Mouse (Mus musculus) small intestine, adult 10 weeks (tissue): Measurements from ENCODE around the gene Sh3d21. TPM values are rescaled to one million over a fixed set of nuclear protein-coding genes. Genes with fewer than 3 reads are reported as not detected.

Experiments used
- polyA plus RNA-seq: library from polyadenylated mRNA; stranded (reverse); fragments of 350-450 nt; fragmentation: Illumina TruSeq; extraction: RNeasy Lipid Tissue Mini Kit (QIAGEN cat#74804); gene quantifications from one replicate; pipeline ENCODE4 v1.2.3, GENCODE M21; 2014; ENCODE audit warnings: low replicate concordance

Gene Sh3d21
- 2.3 TPM for polyA plus RNA-seq

DNA sequence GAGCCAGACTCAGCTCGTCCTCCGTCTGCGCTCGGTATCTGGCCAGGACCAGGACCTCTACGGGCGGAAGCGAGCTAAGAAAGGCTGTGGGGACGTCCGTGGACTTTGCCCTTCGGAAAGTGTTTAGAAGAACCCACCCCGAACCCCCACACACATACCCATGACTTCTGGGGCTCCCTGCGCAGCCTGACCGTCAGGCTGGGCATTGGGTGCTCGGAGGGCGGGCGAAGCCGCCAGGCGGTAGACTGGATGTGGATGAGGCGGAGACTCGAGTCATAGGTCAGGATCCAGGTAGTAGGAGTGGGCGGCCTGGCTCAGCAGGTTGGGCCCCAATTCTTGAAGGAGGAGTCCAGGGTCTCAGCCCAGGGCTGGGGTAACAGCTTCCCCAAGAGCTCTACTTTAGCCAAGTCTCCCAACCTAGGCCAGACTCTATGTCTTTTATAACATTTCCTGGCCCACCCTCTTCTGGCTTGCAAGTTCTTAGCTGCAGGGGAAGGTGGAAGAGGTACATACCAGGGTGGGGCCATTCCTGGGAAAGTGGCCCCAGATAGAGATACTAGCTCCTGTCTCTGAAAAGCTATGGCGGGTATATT lies at the start of gene Sh3d21:
TSS of gene Sh3d21 (minus strand) at position 425 of the 593 bp plus-strand sequence.

DNA sequence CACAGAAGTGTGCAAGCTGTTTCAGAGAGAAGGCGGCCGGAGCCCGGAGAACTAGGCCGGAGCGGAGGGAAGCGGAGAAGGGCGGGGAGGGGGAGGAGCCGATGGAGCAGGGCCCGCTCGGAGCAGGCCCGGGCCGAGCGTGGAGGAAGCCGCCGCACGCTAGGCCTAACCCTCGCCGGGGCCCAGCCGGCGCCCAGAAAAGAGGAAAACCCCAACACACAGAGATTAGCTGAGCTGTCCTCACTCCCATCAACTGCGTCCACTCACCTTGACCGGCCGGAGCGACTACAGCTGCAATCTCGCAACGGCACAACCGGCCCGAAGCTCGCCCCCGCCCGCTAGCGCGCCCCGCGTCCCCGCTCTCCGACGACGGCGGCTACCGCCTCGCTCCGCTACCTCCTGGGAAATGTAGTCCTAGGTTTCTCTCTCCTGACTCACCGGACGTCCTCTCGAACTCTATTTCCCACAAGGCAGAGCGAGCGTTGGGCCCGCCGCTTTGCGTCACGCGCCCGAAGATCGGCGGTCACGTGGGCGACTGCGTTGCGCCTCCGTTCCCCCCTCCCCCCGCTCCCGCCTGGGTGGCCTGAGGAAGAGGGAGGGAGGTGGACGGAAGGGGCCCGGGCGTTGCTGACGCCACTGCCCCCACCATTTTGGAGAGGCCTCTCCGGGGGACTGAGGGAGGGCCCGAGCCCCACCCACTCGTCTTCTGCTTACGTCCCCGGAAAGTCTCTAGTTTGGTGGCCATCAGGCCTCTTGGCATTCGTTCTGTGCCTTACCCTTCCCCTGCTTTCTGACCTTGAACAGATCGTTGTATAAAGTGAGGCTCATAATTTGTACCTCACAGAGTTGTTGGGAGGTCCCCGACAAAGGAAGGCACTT lies 39.3 kb upstream of the Sh3d21 start, which contains the start of gene Thrap3:
TSS of gene Thrap3 (minus strand) at position 458 of the 879 bp plus-strand sequence.

DNA sequence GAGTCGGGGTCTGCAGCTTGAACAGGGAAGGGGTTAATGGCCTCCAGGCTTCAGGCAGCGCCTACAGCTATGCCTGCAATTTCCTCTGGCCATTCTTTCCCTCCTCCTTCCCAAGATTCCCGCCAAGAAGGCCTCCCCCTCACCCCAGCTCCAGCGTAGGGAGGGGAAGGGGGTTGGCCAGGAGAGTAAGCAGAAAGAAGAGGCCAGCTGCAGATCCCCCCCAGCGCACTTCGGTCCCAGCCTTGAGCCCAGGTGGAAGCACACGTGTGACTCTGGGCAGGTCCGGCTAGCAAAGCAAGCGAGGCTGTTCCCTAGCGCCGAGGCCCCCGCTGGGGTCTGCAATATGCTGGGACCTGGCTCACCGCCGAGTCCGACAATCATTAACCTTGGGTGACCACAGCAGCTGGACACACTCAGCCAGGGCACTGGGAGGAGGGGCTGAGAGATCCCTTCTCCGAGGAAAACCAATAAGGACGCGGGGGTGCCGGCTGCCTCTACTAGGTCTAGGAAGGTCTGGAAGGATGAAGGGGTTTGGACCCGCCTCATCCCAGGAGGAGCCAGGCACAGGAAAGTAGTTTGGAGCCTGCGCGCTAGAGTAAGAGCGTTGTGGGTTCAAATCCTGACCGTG lies 15.6 kb downstream of the Sh3d21 start, which contains the start of gene Eva1b:
TSS of gene Eva1b (plus strand) at position 212 of the 628 bp plus-strand sequence.

DNA sequence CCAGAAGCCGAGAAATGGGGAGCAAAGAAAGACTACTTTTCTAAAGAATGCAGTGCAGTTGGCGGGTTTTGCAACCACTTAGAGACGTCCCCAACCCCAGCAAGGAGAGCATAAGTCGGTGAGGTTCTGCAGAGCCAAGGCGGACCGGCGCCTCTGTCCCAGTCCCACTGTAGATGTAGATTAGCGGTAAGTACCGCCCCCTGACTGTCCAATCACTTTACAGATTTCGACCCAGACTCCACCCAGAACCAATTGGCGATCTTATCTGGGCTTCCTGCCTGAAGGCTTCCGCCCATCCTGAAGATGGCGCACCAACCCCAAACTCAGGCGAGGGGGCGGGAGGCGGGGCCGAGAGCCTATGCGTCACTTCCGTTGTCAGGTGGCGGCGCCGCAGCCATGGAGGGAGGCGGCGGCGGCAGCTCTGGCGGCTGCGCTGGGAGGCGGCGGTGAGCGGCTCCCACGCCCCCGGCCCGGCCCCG lies 59.7 kb downstream of the Sh3d21 start, which contains the start of gene Stk40:
TSS of gene Stk40 (plus strand) at position 368 of the 479 bp plus-strand sequence.

Other genes starting within 250 kb of the Sh3d21 start
- gene Csf3r, start 138.9 kb downstream of the Sh3d21 start, polyA plus RNA-seq: not detected
- 145 TPM for gene Mrps15, start 116.6 kb downstream of the Sh3d21 start, polyA plus RNA-seq
- 0.15 TPM for gene Oscp1, start 104.9 kb downstream of the Sh3d21 start, polyA plus RNA-seq
- gene Lsm10, start 66.9 kb downstream of the Sh3d21 start, polyA plus RNA-seq: 1.2 TPM
- gene Stk40, start 59.5 kb downstream of the Sh3d21 start, polyA plus RNA-seq: 1.3 TPM
- gene Eva1b, start 15.7 kb downstream of the Sh3d21 start, polyA plus RNA-seq: not detected
- gene Thrap3, start 39.3 kb upstream of the Sh3d21 start, polyA plus RNA-seq: 207 TPM
- 0.56 TPM for gene Map7d1, start 92.9 kb upstream of the Sh3d21 start, polyA plus RNA-seq
- 23.6 TPM for gene Trappc3, start 98.8 kb upstream of the Sh3d21 start, polyA plus RNA-seq
- gene Col8a2, start 123.3 kb upstream of the Sh3d21 start, polyA plus RNA-seq: 0.71 TPM
- not detected for gene Adprhl2, start 158.2 kb upstream of the Sh3d21 start, polyA plus RNA-seq
- gene Tekt2, start 162.2 kb upstream of the Sh3d21 start, polyA plus RNA-seq: not detected